Mouse (Mus musculus): Measurements from ENCODE around the gene Megf11.

The Megf11 gene

GRCm38 (mm10) chr9:64393914-64394596 is 8.6 kb downstream of the Megf11 start:
- peak; percentile 77 for DNase-seq (ENCODE audit: low read depth, low spot score)

- no peak for DNase-seq (ENCODE audit: low read depth, low spot score)
Observed at GRCm38 (mm10) chr9:64395238-64395920, 10.0 kb downstream of the Megf11 start.

GRCm38 (mm10) chr9:64397108-64397507 is 11.7 kb downstream of the Megf11 start:
- DNase-seq (ENCODE audit: low read depth, low spot score): peak; percentile 43

- DNase-seq (ENCODE audit: low read depth, low spot score): no peak
Observed at GRCm38 (mm10) chr9:64399121-64399520, 13.7 kb downstream of the Megf11 start.

GRCm38 (mm10) chr9:64402141-64402540 is 16.7 kb downstream of the Megf11 start:
- DNase-seq (ENCODE audit: low read depth, low spot score): no peak

- no peak for DNase-seq (ENCODE audit: low read depth, low spot score)
Observed at GRCm38 (mm10) chr9:64406841-64407240, 21.4 kb downstream of the Megf11 start.

- no peak for DNase-seq (ENCODE audit: low read depth, low spot score)
Observed at GRCm38 (mm10) chr9:64407390-64407970, 22.1 kb downstream of the Megf11 start.

- DNase-seq (ENCODE audit: low read depth, low spot score): no peak
Observed at GRCm38 (mm10) chr9:64408821-64409220, 23.4 kb downstream of the Megf11 start.

GRCm38 (mm10) chr9:64420471-64420870 is 35.0 kb downstream of the Megf11 start:
- no peak for DNase-seq (ENCODE audit: low read depth, low spot score)

GRCm38 (mm10) chr9:64421986-64422616 is 36.7 kb downstream of the Megf11 start:
- DNase-seq (ENCODE audit: low read depth, low spot score): no peak

GRCm38 (mm10) chr9:64423912-64424311 is 38.5 kb downstream of the Megf11 start:
- no peak for DNase-seq (ENCODE audit: low read depth, low spot score)

- DNase-seq (ENCODE audit: low read depth, low spot score): no peak
Observed at GRCm38 (mm10) chr9:64436121-64436520, 50.7 kb downstream of the Megf11 start.

GRCm38 (mm10) chr9:64440101-64440500 is 54.7 kb downstream of the Megf11 start:
- no peak for DNase-seq (ENCODE audit: low read depth, low spot score)

GRCm38 (mm10) chr9:64445981-64446380 is 60.6 kb downstream of the Megf11 start:
- no peak for DNase-seq (ENCODE audit: low read depth, low spot score)

GRCm38 (mm10) chr9:64447070-64447469 is 61.6 kb downstream of the Megf11 start:
- no peak for DNase-seq (ENCODE audit: low read depth, low spot score)

- DNase-seq (ENCODE audit: low read depth, low spot score): no peak
Observed at GRCm38 (mm10) chr9:64447522-64447921, 62.1 kb downstream of the Megf11 start.

- DNase-seq (ENCODE audit: low read depth, low spot score): no peak
Observed at GRCm38 (mm10) chr9:64452769-64453168, 67.3 kb downstream of the Megf11 start.

- no peak for DNase-seq (ENCODE audit: low read depth, low spot score)
Observed at GRCm38 (mm10) chr9:64454196-64454595, 68.8 kb downstream of the Megf11 start.

GRCm38 (mm10) chr9:64455910-64456309 is 70.5 kb downstream of the Megf11 start:
- DNase-seq (ENCODE audit: low read depth, low spot score): no peak

GRCm38 (mm10) chr9:64457596-64457995 is 72.2 kb downstream of the Megf11 start:
- no peak for DNase-seq (ENCODE audit: low read depth, low spot score)

- DNase-seq (ENCODE audit: low read depth, low spot score): no peak
Observed at GRCm38 (mm10) chr9:64461568-64462308, 76.3 kb downstream of the Megf11 start.

- no peak for DNase-seq (ENCODE audit: low read depth, low spot score)
Observed at GRCm38 (mm10) chr9:64462870-64463269, 77.4 kb downstream of the Megf11 start.

All from mesoderm, embryonic 11.5 days (tissue).